ENCODE assay signal across 8 mouse cellular contexts in the genomic region with DNA sequence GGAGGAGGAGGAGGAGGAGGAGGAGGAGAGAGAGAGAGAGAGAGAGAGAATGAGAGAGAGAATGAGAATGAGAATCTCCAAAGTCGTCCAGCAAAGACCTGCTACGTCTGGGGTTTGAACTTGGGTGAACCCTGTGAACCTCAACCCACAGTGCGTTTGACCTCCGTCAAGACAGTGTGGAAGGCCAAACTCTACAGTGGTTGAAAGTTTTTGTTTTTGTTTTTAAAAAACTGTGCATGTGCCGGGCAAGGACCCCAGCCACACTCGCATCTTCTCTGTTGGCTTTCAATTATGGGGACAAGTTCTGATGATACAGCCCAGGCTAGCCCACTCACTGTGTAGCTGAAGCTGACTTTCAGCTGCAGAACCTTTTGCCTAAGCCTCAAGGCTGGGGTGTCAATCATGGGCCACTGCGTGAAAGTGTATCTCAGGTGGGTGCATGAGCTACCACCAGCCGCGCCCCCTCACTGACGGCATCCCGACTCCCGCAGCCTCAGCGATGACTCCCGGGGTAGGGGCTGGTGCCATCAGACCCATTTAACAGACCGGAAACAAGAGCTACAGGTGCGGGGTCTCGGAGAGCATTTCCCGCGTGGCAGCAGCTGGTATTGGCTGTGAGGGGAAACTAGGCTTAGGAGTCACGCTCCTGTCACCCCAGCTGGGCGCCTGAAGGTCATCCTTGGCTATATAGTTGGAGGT. TPM values are rescaled to one million over a fixed set of nuclear protein-coding genes. Genes with fewer than 3 reads are reported as not detected.
A peak's percentile ranks its signal among the peaks of the same experiment; 100 is the strongest.
DNase-seq lines count a peak whose midpoint lies in the region; ATAC-seq and TF ChIP-seq lines count a peak whose summit lies in the region.

No protein-coding gene starts in this region.

- no peaks in the 10 kb centered on the region for H3K9me3 ChIP-seq in heart, embryonic 12.5 days (replicated peaks)
- no peaks in the 10 kb centered on the region for H3K9me3 ChIP-seq in hindbrain, embryonic 11.5 days (ENCODE audit: control insufficient read depth, low read length)
- H3K9me3 ChIP-seq in limb, embryonic 15.5 days = no peaks in the 10 kb centered on the region

- peaks cover 13% of the 10 kb centered on the region; the same call in 1 of the 2 replicates for H3K27me3 ChIP-seq in heart, embryonic 12.5 days (replicated peaks)
- H3K27me3 ChIP-seq in hindbrain, embryonic 11.5 days (ENCODE audit: control insufficient read depth, insufficient read depth, low read length) = peaks cover 28% of the 10 kb centered on the region
- no peaks in the 10 kb centered on the region for H3K27me3 ChIP-seq in limb, embryonic 15.5 days

- H3K36me3 ChIP-seq in heart, embryonic 12.5 days = no peaks in the 10 kb centered on the region
- no peaks in the 10 kb centered on the region for H3K36me3 ChIP-seq in hindbrain, embryonic 11.5 days (ENCODE audit: control insufficient read depth, insufficient read depth, low read length)
- no peaks in the 10 kb centered on the region for H3K36me3 ChIP-seq in limb, embryonic 15.5 days

- ATAC-seq in heart, embryonic 12.5 days (ENCODE audit: insufficient number of reproducible peaks, low FRiP score) = no peak
- no peak for ATAC-seq in hindbrain, embryonic 11.5 days (ENCODE audit: low FRiP score)
- ATAC-seq in limb, embryonic 15.5 days (ENCODE audit: insufficient number of reproducible peaks, low FRiP score, low TSS enrichment, low read depth) = no peak

- no peak for DNase-seq in heart, adult 11 months
- DNase-seq in hindbrain, embryonic 11.5 days (ENCODE audit: low spot score) = peak; percentile 7
- no peak for DNase-seq in urinary bladder, adult 2 months (ENCODE audit: low spot score)
- no peak for DNase-seq in natural killer cell, adult 2 months (ENCODE audit: low spot score in 2 of 2)

- peaks cover 31% of the 10 kb centered on the region for H3K4me1 ChIP-seq in heart, embryonic 12.5 days (replicated peaks)
- peaks cover 4% of the 10 kb centered on the region for H3K4me1 ChIP-seq in cortical plate, adult 2 months (ENCODE audit: control insufficient read depth, insufficient read depth, low read length)
- no peaks in the 10 kb centered on the region; the same call in 1 of the 2 replicates for H3K4me1 ChIP-seq in hindbrain, embryonic 11.5 days (replicated peaks; ENCODE audit: control insufficient read depth, insufficient read depth, low read length)
- peaks cover 53% of the 10 kb centered on the region for H3K4me1 ChIP-seq in limb, embryonic 15.5 days
- peaks cover 47% of the 10 kb centered on the region for H3K4me1 ChIP-seq in olfactory bulb, adult 2 months (ENCODE audit: control insufficient read depth, insufficient read depth, low read length)

- no peak for TF ChIP-seq POLR2A in cortical plate, adult 2 months (IDR thresholded peaks at IDR 0.05; ENCODE audit: extremely low read depth, insufficient read depth, low read length)
- TF ChIP-seq POLR2A in olfactory bulb, adult 2 months (IDR thresholded peaks at IDR 0.05; ENCODE audit: insufficient read depth, low read depth, low read length) = no peak

- H3K4me2 ChIP-seq in heart, embryonic 12.5 days = peak overlapping the region; percentile 62
- H3K4me2 ChIP-seq in hindbrain, embryonic 11.5 days (replicated peaks; ENCODE audit: low read depth, low read length) = no peak overlapping the region
- peak overlapping the region; percentile 54 for H3K4me2 ChIP-seq in limb, embryonic 15.5 days

- WGBS in heart, embryonic 12.5 days = 60% methylated on average over 21 of the region's 21 CpGs
- 63% methylated on average over 21 of the region's 21 CpGs for WGBS in hindbrain, embryonic 11.5 days
- 64% methylated on average over 21 of the region's 21 CpGs for WGBS in limb, embryonic 15.5 days
- WGBS in olfactory bulb, adult 2 months = 53% methylated on average over 21 of the region's 21 CpGs

- no peak overlapping the region for H3K9ac ChIP-seq in heart, embryonic 12.5 days
- H3K9ac ChIP-seq in hindbrain, embryonic 11.5 days (ENCODE audit: low read depth, low read length) = no peak overlapping the region
- H3K9ac ChIP-seq in limb, embryonic 15.5 days = no peak overlapping the region

- TF ChIP-seq CTCF in cortical plate, adult 2 months (IDR thresholded peaks at IDR 0.05; ENCODE audit: extremely low read depth, insufficient read depth, low read length) = no peak
- peak; percentile 50; the same call in 1 of the 2 replicates for TF ChIP-seq CTCF in olfactory bulb, adult 2 months (IDR thresholded peaks at IDR 0.05; ENCODE audit: insufficient read depth, low read depth, low read length)

- no peak overlapping the region for H3K4me3 ChIP-seq in heart, embryonic 12.5 days
- H3K4me3 ChIP-seq in cortical plate, adult 2 months (ENCODE audit: insufficient read depth, low read length) = peak overlapping the region; percentile 24
- no peak overlapping the region for H3K4me3 ChIP-seq in hindbrain, embryonic 11.5 days (ENCODE audit: low read depth, low read length)
- H3K4me3 ChIP-seq in limb, embryonic 15.5 days = no peak overlapping the region
- peak overlapping the region; percentile 23 for H3K4me3 ChIP-seq in olfactory bulb, adult 2 months (ENCODE audit: insufficient read depth, low read depth, low read length)

- no peak overlapping the region for H3K27ac ChIP-seq in heart, embryonic 12.5 days (ENCODE audit: poor library complexity, severe bottlenecking)
- no peak overlapping the region for H3K27ac ChIP-seq in cortical plate, adult 2 months (ENCODE audit: insufficient read depth, low read length)
- no peak overlapping the region for H3K27ac ChIP-seq in hindbrain, embryonic 11.5 days (ENCODE audit: low read depth, low read length)
- H3K27ac ChIP-seq in limb, embryonic 15.5 days = no peak overlapping the region
- H3K27ac ChIP-seq in olfactory bulb, adult 2 months (ENCODE audit: insufficient read depth, low read depth, low read length) = peak overlapping the region; percentile 29

RNA-seq across cellular contexts. Expression of a gene that starts 23.1 kb away (rescaled TPM):
- polyA plus RNA-seq in heart, embryonic 12.5 days (2016; fragmentation: Nextera tagmentation; extraction: Ambion mirVana) = 39.3 and 40.7 TPM in 2 replicates
- 52.2 and 54.5 TPM in 2 replicates for polyA plus RNA-seq in cortical plate, adult 2 months (2012; rRNA removed)
- polyA plus RNA-seq in hindbrain, embryonic 11.5 days (2014; fragmentation: Nextera tagmentation; extraction: Ambion mirVana) = 10.9 and 11.9 TPM in 2 replicates
- polyA plus RNA-seq in limb, embryonic 15.5 days (2015; fragmentation: Nextera tagmentation; extraction: Ambion mirVana) = 138 and 146 TPM in 2 replicates
- not detected in 2 replicates for polyA plus RNA-seq in olfactory bulb, adult 2 months (2012; ENCODE audit: insufficient read depth, insufficient read length, low replicate concordance, missing spikeins)
- polyA plus RNA-seq in urinary bladder, adult 2 months (2012; rRNA removed) = 28.4 and 67.0 TPM in 2 replicates

RNA-seq across cellular contexts. Expression of a gene that starts 39.5 kb away (rescaled TPM):
- 2.9 and 4.3 TPM in 2 replicates for polyA plus RNA-seq in heart, embryonic 12.5 days (2016; fragmentation: Nextera tagmentation; extraction: Ambion mirVana)
- polyA plus RNA-seq in cortical plate, adult 2 months (2012; rRNA removed) = 2.5 and 3.0 TPM in 2 replicates
- polyA plus RNA-seq in hindbrain, embryonic 11.5 days (2014; fragmentation: Nextera tagmentation; extraction: Ambion mirVana) = 2.7 and 4.1 TPM in 2 replicates
- polyA plus RNA-seq in limb, embryonic 15.5 days (2015; fragmentation: Nextera tagmentation; extraction: Ambion mirVana) = 2.9 and 3.6 TPM in 2 replicates
- polyA plus RNA-seq in olfactory bulb, adult 2 months (2012; ENCODE audit: insufficient read depth, insufficient read length, low replicate concordance, missing spikeins) = not detected in 2 replicates
- polyA plus RNA-seq in urinary bladder, adult 2 months (2012; rRNA removed) = 5.0 and 6.9 TPM in 2 replicates

RNA-seq across cellular contexts. Expression of a gene that starts 43.5 kb away (rescaled TPM):
- polyA plus RNA-seq in heart, embryonic 12.5 days (2016; fragmentation: Nextera tagmentation; extraction: Ambion mirVana) = 1.2 and 1.8 TPM in 2 replicates
- polyA plus RNA-seq in cortical plate, adult 2 months (2012; rRNA removed) = 6.8 and 7.8 TPM in 2 replicates
- polyA plus RNA-seq in hindbrain, embryonic 11.5 days (2014; fragmentation: Nextera tagmentation; extraction: Ambion mirVana) = 0.49 and 1.0 TPM in 2 replicates
- 0.51 and 1.7 TPM in 2 replicates for polyA plus RNA-seq in limb, embryonic 15.5 days (2015; fragmentation: Nextera tagmentation; extraction: Ambion mirVana)
- polyA plus RNA-seq in olfactory bulb, adult 2 months (2012; ENCODE audit: insufficient read depth, insufficient read length, low replicate concordance, missing spikeins) = not detected in 2 replicates
- 2.7 and 3.6 TPM in 2 replicates for polyA plus RNA-seq in urinary bladder, adult 2 months (2012; rRNA removed)

RNA-seq across cellular contexts. Expression of a gene that starts 48.1 kb away (rescaled TPM):
- polyA plus RNA-seq in heart, embryonic 12.5 days (2016; fragmentation: Nextera tagmentation; extraction: Ambion mirVana) = 1.9 and 2.2 TPM in 2 replicates
- polyA plus RNA-seq in cortical plate, adult 2 months (2012; rRNA removed) = 5.8 and 5.9 TPM in 2 replicates
- 2.2 and 3.2 TPM in 2 replicates for polyA plus RNA-seq in hindbrain, embryonic 11.5 days (2014; fragmentation: Nextera tagmentation; extraction: Ambion mirVana)
- polyA plus RNA-seq in limb, embryonic 15.5 days (2015; fragmentation: Nextera tagmentation; extraction: Ambion mirVana) = 2.1 and 3.1 TPM in 2 replicates
- polyA plus RNA-seq in olfactory bulb, adult 2 months (2012; ENCODE audit: insufficient read depth, insufficient read length, low replicate concordance, missing spikeins) = not detected in 2 replicates
- polyA plus RNA-seq in urinary bladder, adult 2 months (2012; rRNA removed) = 3.6 and 3.8 TPM in 2 replicates

RNA-seq across cellular contexts. Expression of a gene that starts 48.1 kb away (rescaled TPM):
- polyA plus RNA-seq in heart, embryonic 12.5 days (2016; fragmentation: Nextera tagmentation; extraction: Ambion mirVana) = 66.7 and 66.9 TPM in 2 replicates
- polyA plus RNA-seq in cortical plate, adult 2 months (2012; rRNA removed) = 106 and 108 TPM in 2 replicates
- polyA plus RNA-seq in hindbrain, embryonic 11.5 days (2014; fragmentation: Nextera tagmentation; extraction: Ambion mirVana) = 44.8 and 52.6 TPM in 2 replicates
- polyA plus RNA-seq in limb, embryonic 15.5 days (2015; fragmentation: Nextera tagmentation; extraction: Ambion mirVana) = 79.8 and 88.7 TPM in 2 replicates
- polyA plus RNA-seq in olfactory bulb, adult 2 months (2012; ENCODE audit: insufficient read depth, insufficient read length, low replicate concordance, missing spikeins) = not detected in 2 replicates
- 42.9 and 47.4 TPM in 2 replicates for polyA plus RNA-seq in urinary bladder, adult 2 months (2012; rRNA removed)

Comparison
In these comparisons a context has a peak if more than half of its experiments do, and no peak if none do; other contexts are left out.
1. H3K4me3 ChIP-seq: peak in cortical plate, adult 2 months (single experiment) and olfactory bulb, adult 2 months (single experiment); none in heart, embryonic 12.5 days (single experiment), hindbrain, embryonic 11.5 days (single experiment) and limb, embryonic 15.5 days (single experiment).